Mouse (Mus musculus) CH12.LX (cell line): ENCODE measurements at regions not wholly inside any gene's neighbourhood (a gene's known extent, or its start where the extent isn't known, plus 50 kb on each side); places are given as distances from the start of the nearest gene placed in this dataset.

Experiments used
- DNase-seq: peaks from one replicate; pipeline ENCODE4 v3.0.0-alpha.2; 2013; ENCODE audit errors: extremely low read depth
- H3K27ac ChIP-seq: 2 replicates; pipeline ENCODE4 v1.5.1; 2012; ENCODE audit warnings: low read depth, mild to moderate bottlenecking, control low read depth, moderate library complexity; ENCODE audit not compliant: insufficient read depth
- H3K27me3 ChIP-seq: replicated peaks from 2 replicates; pipeline ENCODE3; 2012; ENCODE audit warnings: inconsistent platforms
- H3K36me3 ChIP-seq, 2 experiments: replicated peaks in 1 of 2; 2 replicates each; pipeline versions ENCODE3 to v1.6.1; 2012; ENCODE audit warnings: inconsistent platforms in 1 of 2, low read length in 1 of 2, mild to moderate bottlenecking in 1 of 2, mixed read lengths in 1 of 2, moderate library complexity in 1 of 2; ENCODE audit not compliant: control insufficient read depth in 1 of 2, insufficient read depth in 1 of 2
- H3K4me1 ChIP-seq, 2 experiments: 2 replicates each; pipeline ENCODE4 v1.6.1; 2012; ENCODE audit warnings: inconsistent platforms in 1 of 2, moderate library complexity in 1 of 2; ENCODE audit not compliant: insufficient read depth in 2 of 2, control insufficient read depth in 1 of 2
- H3K4me2 ChIP-seq: 2 replicates; pipeline ENCODE4 v1.6.1; 2012; ENCODE audit warnings: low read depth, mild to moderate bottlenecking, control low read depth; ENCODE audit not compliant: poor library complexity, insufficient read depth, severe bottlenecking
- H3K4me3 ChIP-seq, 3 experiments: fragments of 150-350 bp in 1 of 3; sonication (generic) in 1 of 3; replicated peaks in 1 of 3; 2 replicates each; pipeline versions ENCODE3 to v1.5.1; 2011 to 2012; ENCODE audit warnings: low read depth in 2 of 3, low read length in 2 of 3, mild to moderate bottlenecking in 2 of 3, moderate library complexity in 2 of 3, control low read depth in 1 of 3, improper control_type of control experiment in 1 of 3, inconsistent platforms in 1 of 3, mixed read lengths in 1 of 3; ENCODE audit not compliant: poor library complexity in 1 of 3
- H3K79me2 ChIP-seq: replicated peaks from 2 replicates; pipeline ENCODE4 v1.6.1; 2012; ENCODE audit warnings: mild to moderate bottlenecking, moderate library complexity; ENCODE audit not compliant: control insufficient read depth, poor library complexity, insufficient read depth, severe bottlenecking; ENCODE audit errors: extremely low read depth
- H3K9ac ChIP-seq: 2 replicates; pipeline ENCODE4 v1.6.1; 2012; ENCODE audit warnings: low read depth, mild to moderate bottlenecking, control low read depth, moderate library complexity; ENCODE audit not compliant: insufficient read depth
- H3K9me3 ChIP-seq: replicated peaks from 2 replicates; pipeline ENCODE3; 2012; ENCODE audit warnings: low read length, inconsistent platforms, mixed read lengths
- BHLHE40 ChIP-seq: IDR thresholded peaks from 2 replicates; pipeline ENCODE4 v1.6.1; 2011; ENCODE audit warnings: mild to moderate bottlenecking, low read depth, low read length, improper control_type of control experiment
- CHD1 ChIP-seq: IDR thresholded peaks from 2 replicates; pipeline ENCODE4 v1.6.1; 2012; ENCODE audit warnings: low read depth, low read length, improper control_type of control experiment, inconsistent platforms
- CHD2 ChIP-seq: IDR thresholded peaks from 2 replicates; pipeline ENCODE4 v1.6.1; 2011; ENCODE audit warnings: low read length, improper control_type of control experiment
- CTCF ChIP-seq, 2 experiments: IDR thresholded peaks in 1 of 2; conservative IDR thresholded peaks in 1 of 2; 2 replicates each; pipeline ENCODE4 v1.5.1; 2011 to 2012; ENCODE audit warnings: low read depth in 2 of 2, low read length in 2 of 2, improper control_type of control experiment in 1 of 2, inconsistent platforms in 1 of 2, mild to moderate bottlenecking in 1 of 2, moderate library complexity in 1 of 2
- ETS1 ChIP-seq: conservative IDR thresholded peaks from 2 replicates; pipeline ENCODE4 v1.6.1; 2012; ENCODE audit warnings: low read depth, mild to moderate bottlenecking, inconsistent platforms, low read length, improper control_type of control experiment, moderate library complexity
- GABPA ChIP-seq: IDR thresholded peaks from 2 replicates; pipeline ENCODE4 v1.6.1; 2012; ENCODE audit warnings: low read depth, low read length, improper control_type of control experiment, inconsistent platforms; ENCODE audit not compliant: insufficient replicate concordance
- HCFC1 ChIP-seq: IDR thresholded peaks from 2 replicates; pipeline ENCODE4 v1.6.1; 2012; ENCODE audit warnings: low read depth, mild to moderate bottlenecking, inconsistent platforms, low read length, improper control_type of control experiment
- KAT2A ChIP-seq: IDR thresholded peaks from 2 replicates; pipeline ENCODE4 v1.6.1; 2012; ENCODE audit warnings: low read length, improper control_type of control experiment, inconsistent platforms; ENCODE audit not compliant: insufficient replicate concordance
- MAFK ChIP-seq: IDR thresholded peaks from 2 replicates; pipeline ENCODE4 v1.6.1; 2011; ENCODE audit warnings: low read length, improper control_type of control experiment; ENCODE audit not compliant: insufficient replicate concordance
- MAX ChIP-seq: IDR thresholded peaks from 2 replicates; pipeline ENCODE4 v1.6.1; 2011; ENCODE audit warnings: low read length, improper control_type of control experiment
- MXI1 ChIP-seq: IDR thresholded peaks from 2 replicates; pipeline ENCODE4 v1.6.1; 2011; ENCODE audit warnings: mild to moderate bottlenecking, low read depth, low read length, improper control_type of control experiment
- MYC ChIP-seq: IDR thresholded peaks from 2 replicates; pipeline ENCODE4 v1.6.1; 2011; ENCODE audit warnings: low read depth, mild to moderate bottlenecking, improper control_type of control experiment, low read length
- NRF1 ChIP-seq: IDR thresholded peaks from 2 replicates; pipeline ENCODE4 v1.6.1; 2014; ENCODE audit warnings: low read depth, mild to moderate bottlenecking, inconsistent platforms, low read length, improper control_type of control experiment, moderate library complexity
- PAX5 ChIP-seq: IDR thresholded peaks from 2 replicates; pipeline ENCODE4 v1.6.1; 2012; ENCODE audit warnings: low read length, inconsistent platforms, mixed read lengths
- POLR2A ChIP-seq: IDR thresholded peaks from 2 replicates; pipeline ENCODE4 v1.6.1; 2011; ENCODE audit warnings: low read depth, mild to moderate bottlenecking, improper control_type of control experiment, low read length
- POLR2AphosphoS2 ChIP-seq: IDR thresholded peaks from 2 replicates; pipeline ENCODE4 v1.6.1; 2011; ENCODE audit warnings: low read depth, low read length, improper control_type of control experiment
- RCOR1 ChIP-seq: conservative IDR thresholded peaks from 2 replicates; pipeline ENCODE4 v1.6.1; 2012; ENCODE audit warnings: low read depth, mild to moderate bottlenecking, inconsistent platforms, low read length, improper control_type of control experiment
- SIN3A ChIP-seq: IDR thresholded peaks from 2 replicates; pipeline ENCODE4 v1.6.1; 2012; ENCODE audit warnings: low read length, improper control_type of control experiment, inconsistent platforms
- USF2 ChIP-seq: conservative IDR thresholded peaks from 2 replicates; pipeline ENCODE4 v1.6.1; 2011; ENCODE audit warnings: low read depth, low read length, improper control_type of control experiment
- ZC3H11A ChIP-seq: IDR thresholded peaks from 2 replicates; pipeline ENCODE4 v1.6.1; 2012; ENCODE audit warnings: low read depth, mild to moderate bottlenecking, inconsistent platforms, low read length, improper control_type of control experiment
- ZKSCAN1 ChIP-seq: IDR thresholded peaks from 2 replicates; pipeline ENCODE4 v1.6.1; 2012; ENCODE audit warnings: low read depth, inconsistent platforms, low read length, improper control_type of control experiment, borderline replicate concordance
- dilution Hi-C: fragments of 300-500 bp; cut with MboI; formaldehyde crosslinking; loops from 2 replicates; pipeline ENCODE4 v1.14.3; 2020; ENCODE audit warnings: low sequenced_read_pairs; ENCODE audit not compliant: extremely low pct_unique_long_range_greater_than_20kb, extremely low pct_ligation_motif_present
- in situ Hi-C: fragments of 300-500 bp; cut with MboI; formaldehyde crosslinking; loops from 3 replicates; pipeline ENCODE4 v1.14.3; 2019; ENCODE audit warnings: low sequenced_read_pairs, low pct_ligation_motif_present, low pct_unique_long_range_greater_than_20kb, mixed read lengths

DNA sequence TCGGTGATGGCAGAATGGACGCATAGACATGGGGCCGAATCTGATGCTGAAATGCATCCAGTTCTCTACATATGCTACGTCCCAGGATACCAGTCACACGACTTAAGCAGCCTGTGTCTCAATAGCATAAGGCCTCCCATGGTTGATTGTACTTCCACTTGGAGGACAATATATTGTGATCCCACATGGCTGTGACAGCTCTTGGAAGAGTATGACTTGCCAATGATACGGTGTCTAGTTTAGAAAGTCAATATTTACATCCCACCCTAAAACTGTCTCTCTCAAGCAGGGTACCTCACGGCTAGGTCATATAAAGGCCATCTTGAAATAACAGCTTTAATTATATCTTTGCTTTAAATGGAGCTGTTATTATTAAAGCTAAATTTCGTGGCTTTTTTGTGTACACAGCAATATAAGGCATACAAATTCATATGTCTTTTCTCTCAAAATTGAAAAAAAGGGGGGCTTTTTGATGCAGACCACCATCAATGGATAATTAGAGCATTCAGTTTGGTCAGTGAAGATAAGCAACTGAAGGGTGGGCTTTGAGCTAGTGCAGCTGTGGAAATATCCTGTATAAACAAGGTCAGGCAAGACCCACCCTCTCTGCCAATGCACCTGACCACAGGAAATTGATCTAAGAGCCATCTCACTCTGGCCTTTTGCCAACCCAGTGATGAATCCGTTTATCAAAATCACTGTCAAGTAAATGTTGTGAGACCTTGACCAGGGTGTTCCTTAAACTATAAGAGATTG, 551.9 kb upstream of the Map3k7 start:
- Histone ChIP-seq H3K4me3 (no peak overlapping the region), H3K9ac (no peak overlapping the region), H3K27ac (no peak overlapping the region), H3K36me3 (no peaks in the 10 kb centered on the region), H3K79me2 (no peaks in the 10 kb centered on the region), H3K4me1 (no peaks in the 10 kb centered on the region), H3K9me3 (peaks cover 45% of the 10 kb centered on the region), H3K4me2 (no peak overlapping the region), H3K27me3 (no peaks in the 10 kb centered on the region)
- in situ Hi-C loops = no loop called here
- no peak for DNase-seq
- no peak for TF ChIP-seq KAT2A
- no peak for TF ChIP-seq CTCF (conservative IDR thresholded peaks at IDR 0.05 in 1 of 2, IDR thresholded peaks at IDR 0.05 in 1 of 2; ENCODE audit: low read depth in 2 of 2, low read length in 2 of 2)
- no peak for TF ChIP-seq RCOR1
- TF ChIP-seq USF2 = no peak
- no peak for TF ChIP-seq ETS1
- no peak for TF ChIP-seq POLR2A
- TF ChIP-seq CHD1 = no peak
- no peak for TF ChIP-seq ZKSCAN1
- no peak for TF ChIP-seq MAX
- no peak for TF ChIP-seq ZC3H11A
- no peak for TF ChIP-seq MYC
- no peak for TF ChIP-seq MAFK
- TF ChIP-seq MXI1 = no peak
- no peak for TF ChIP-seq POLR2AphosphoS2
- dilution Hi-C loops = no loop called here

DNA sequence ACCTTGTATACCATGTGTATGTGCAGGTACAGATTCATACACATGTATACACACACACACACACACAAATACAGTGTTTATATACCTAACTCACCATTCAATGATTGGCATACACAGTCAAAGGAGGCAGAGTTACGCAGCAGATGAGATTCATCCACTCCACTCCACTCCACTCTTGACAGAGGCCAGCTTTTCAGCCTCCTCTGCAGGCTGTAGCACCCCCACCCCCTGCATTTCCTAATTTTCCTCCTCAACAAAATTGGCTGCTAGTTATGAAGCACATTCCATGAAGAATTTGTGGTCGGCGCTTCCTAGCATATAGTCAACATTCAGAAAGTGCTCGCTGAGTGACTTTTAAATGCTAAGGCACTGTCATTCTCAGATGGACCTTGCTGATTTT, 546.7 kb upstream of the Map3k7 start:
- peaks cover 57% of the 10 kb centered on the region for H3K9me3 ChIP-seq
- H3K79me2 ChIP-seq = no peaks in the 10 kb centered on the region
- H3K27ac ChIP-seq = no peak overlapping the region
- dilution Hi-C loops = no loop called here
- DNase-seq = no peak
- TF ChIP-seq BHLHE40 = no peak
- TF ChIP-seq ETS1 = no peak
- TF ChIP-seq MYC = no peak
- no peak for TF ChIP-seq HCFC1
- TF ChIP-seq PAX5 = no peak
- no peak for TF ChIP-seq CHD2
- no peak for TF ChIP-seq SIN3A
- no peak for TF ChIP-seq MAX
- no peak for TF ChIP-seq NRF1
- no peak for TF ChIP-seq POLR2AphosphoS2
- TF ChIP-seq GABPA = no peak
- TF ChIP-seq, all 38 proteins: peak for 0
- Histone ChIP-seq H3K4me3 (no peak overlapping the region), H3K36me3 (no peaks in the 10 kb centered on the region), H3K4me1 (no peaks in the 10 kb centered on the region), H3K4me2 (no peak overlapping the region), H3K27me3 (no peaks in the 10 kb centered on the region), H3K9ac (no peak overlapping the region)
- in situ Hi-C loops = no loop called here
